Mouse (Mus musculus): ENCODE measurements around the gene Ghr.

GRCm38 (mm10) chr15:3323041-3323440 is 260.3 kb downstream of the Ghr start:
- TF ChIP-seq CTCF (IDR thresholded peaks at IDR 0.05; ENCODE audit: low read depth, low read length): no peak
- TF ChIP-seq POLR2A (IDR thresholded peaks at IDR 0.05; ENCODE audit: extremely low read depth, insufficient read depth, low read length): no peak
